Mouse (Mus musculus) brain, embryonic 14.5 days (tissue): ENCODE measurements at regions not wholly inside any gene's neighbourhood (a gene's known extent, or its start where the extent isn't known, plus 50 kb on each side); places are given as distances from the start of the nearest gene placed in this dataset.

ENCODE experiments used
- CTCF ChIP-seq: fragments of 200-500 bp; IDR thresholded peaks from 2 replicates; pipeline ENCODE4 v1.5.1; 2012; ENCODE audit warnings: inconsistent platforms, mild to moderate bottlenecking, moderate library complexity, borderline replicate concordance; ENCODE audit not compliant: insufficient read depth, insufficient read length; ENCODE audit errors: extremely low read depth
- POLR2A ChIP-seq: fragments of 200-500 bp; IDR thresholded peaks from 2 replicates; pipeline ENCODE4 v1.6.1; 2012; ENCODE audit warnings: mild to moderate bottlenecking, inconsistent platforms, borderline replicate concordance; ENCODE audit not compliant: poor library complexity, insufficient read depth, insufficient read length, severe bottlenecking; ENCODE audit errors: extremely low read depth

DNA sequence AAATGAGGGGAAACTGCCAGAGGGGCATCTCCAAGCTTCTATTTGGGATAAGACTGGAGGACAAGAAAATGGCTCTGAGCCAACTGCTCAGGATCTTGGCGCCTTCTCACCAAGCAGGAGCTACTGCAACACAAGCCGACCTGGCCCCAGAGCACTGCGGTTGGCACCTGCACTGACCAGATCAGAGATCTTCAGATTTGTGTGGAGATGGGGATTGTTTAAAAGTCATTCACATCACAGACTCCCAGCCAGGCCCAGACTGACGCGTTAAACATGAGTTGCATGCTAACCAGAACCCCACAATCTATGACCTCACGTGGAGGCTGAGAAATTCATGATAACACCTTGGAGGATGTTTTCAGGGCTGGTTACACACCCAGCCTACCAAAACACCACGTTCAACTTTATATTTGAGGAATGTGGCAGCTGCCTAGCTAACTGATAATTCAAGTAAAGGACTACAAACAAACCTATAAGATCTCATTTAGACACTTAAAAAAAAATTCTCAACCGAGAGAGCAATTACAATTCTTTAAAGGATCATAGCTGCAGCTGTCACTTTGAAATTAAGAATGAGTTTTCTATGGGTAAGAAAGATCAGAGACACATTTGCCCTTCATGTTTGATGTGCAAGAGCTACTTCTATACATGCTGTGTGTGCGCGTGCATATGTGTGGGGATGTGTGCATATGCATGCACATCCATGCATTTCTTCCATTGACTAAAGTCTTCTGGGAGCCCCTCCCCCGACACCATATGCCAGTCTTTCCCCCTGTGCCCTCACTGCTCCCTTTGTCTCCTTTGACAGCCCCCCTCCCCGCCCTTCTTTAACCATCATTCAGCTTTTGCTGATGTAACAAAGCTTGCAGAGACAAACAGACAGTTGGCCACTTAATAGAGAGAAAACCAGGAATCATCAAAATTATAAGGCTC is 484.8 kb upstream of the Cited2 start:
- TF ChIP-seq POLR2A (no peak), CTCF (no peak)
